Mouse (Mus musculus) erythroblast, embryonic 14.5 days (primary cell): ENCODE measurements around the gene Sdc3. TPM values are rescaled to one million over a fixed set of nuclear protein-coding genes. Genes with fewer than 3 reads are reported as not detected.
A peak's percentile ranks its signal among the peaks of the same experiment; 100 is the strongest.

Source experiments
- H3K27me3 ChIP-seq: 2 replicates; pipeline ENCODE4 v1.6.1; 2012; ENCODE audit warnings: inconsistent platforms; ENCODE audit not compliant: control insufficient read depth
- H3K36me3 ChIP-seq: 2 replicates; pipeline ENCODE4 v1.6.1; 2012; ENCODE audit warnings: mild to moderate bottlenecking, inconsistent platforms; ENCODE audit not compliant: control insufficient read depth
- H3K4me1 ChIP-seq: 2 replicates; pipeline ENCODE4 v1.6.1; 2012; ENCODE audit warnings: inconsistent platforms; ENCODE audit not compliant: control insufficient read depth
- H3K4me3 ChIP-seq: replicated peaks from 2 replicates; pipeline ENCODE3; 2012; ENCODE audit warnings: moderate library complexity, mild to moderate bottlenecking, inconsistent platforms
- H3K9me3 ChIP-seq: 2 replicates; pipeline ENCODE4 v1.6.1; 2012; ENCODE audit warnings: low read length, inconsistent platforms, mixed read lengths; ENCODE audit not compliant: control insufficient read depth
- GATA1 ChIP-seq: IDR thresholded peaks from 2 replicates; pipeline ENCODE4 v1.6.1; 2012; ENCODE audit warnings: low read length, inconsistent platforms, mixed read lengths
- TAL1 ChIP-seq: IDR thresholded peaks from 3 replicates; pipeline ENCODE4 v1.6.1; 2012; ENCODE audit warnings: low read length, inconsistent platforms, mixed read lengths
- polyA plus RNA-seq: library from polyadenylated mRNA; stranded (reverse); fragments of >175 nt; gene quantifications from 2 replicates; pipeline ENCODE4 v1.2.3, GENCODE M21; 2012

Gene Sdc3
- polyA plus RNA-seq, 1 experiment = 1.0 TPM

- H3K4me3 ChIP-seq = no peak overlapping the region
- no peaks in the 10 kb centered on the region; the same call in 1 of the 2 replicates for H3K9me3 ChIP-seq
- peaks cover under 1% of the 10 kb centered on the region; the same call in 1 of the 2 replicates for H3K4me1 ChIP-seq
- H3K27me3 ChIP-seq = peaks cover 25% of the 10 kb centered on the region
- peaks cover 12% of the 10 kb centered on the region for H3K36me3 ChIP-seq
- TF ChIP-seq TAL1 = no peak
- TF ChIP-seq GATA1 = no peak
Measured at GRCm38 (mm10) chr4:130787530-130787929, 4.8 kb upstream of the Sdc3 start.

- Histone ChIP-seq H3K4me3 (no peak overlapping the region), H3K4me1 (peaks cover 5% of the 10 kb centered on the region), H3K9me3 (no peaks in the 10 kb centered on the region; the same call in 1 of the 2 replicates), H3K36me3 (no peaks in the 10 kb centered on the region), H3K27me3 (peaks cover 50% of the 10 kb centered on the region)
- TF ChIP-seq TAL1 (no peak), GATA1 (no peak)
Measured at GRCm38 (mm10) chr4:130790180-130790579, 2.2 kb upstream of the Sdc3 start.

GRCm38 (mm10) chr4:130791811-130792375 lies 444 bp upstream of the Sdc3 start:
- Histone ChIP-seq H3K9me3 (no peaks in the 10 kb centered on the region; the same call in 1 of the 2 replicates), H3K4me1 (peaks cover 5% of the 10 kb centered on the region), H3K27me3 (peaks cover 61% of the 10 kb centered on the region), H3K36me3 (no peaks in the 10 kb centered on the region), H3K4me3 (no peak overlapping the region)
- no peak for TF ChIP-seq TAL1
- no peak for TF ChIP-seq GATA1

- peaks cover 5% of the 10 kb centered on the region for H3K4me1 ChIP-seq
- H3K9me3 ChIP-seq = no peaks in the 10 kb centered on the region; the same call in 1 of the 2 replicates
- no peak for TF ChIP-seq GATA1
- no peak for TF ChIP-seq TAL1
- peaks cover 61% of the 10 kb centered on the region for H3K27me3 ChIP-seq
- H3K4me3 ChIP-seq = peak overlapping the region; percentile 44
- no peaks in the 10 kb centered on the region for H3K36me3 ChIP-seq
Measured at GRCm38 (mm10) chr4:130793180-130793501, 804 bp downstream of the Sdc3 start.

GRCm38 (mm10) chr4:130794771-130795170 lies 2.4 kb downstream of the Sdc3 start:
- H3K27me3 ChIP-seq = peaks cover 61% of the 10 kb centered on the region
- H3K4me1 ChIP-seq = peaks cover 5% of the 10 kb centered on the region
- TF ChIP-seq TAL1 (no peak), GATA1 (no peak)
- H3K4me3 ChIP-seq = no peak overlapping the region
- no peaks in the 10 kb centered on the region; the same call in 1 of the 2 replicates for H3K9me3 ChIP-seq
- no peaks in the 10 kb centered on the region for H3K36me3 ChIP-seq

GRCm38 (mm10) chr4:130795970-130796369 lies 3.6 kb downstream of the Sdc3 start:
- peaks cover 5% of the 10 kb centered on the region for H3K4me1 ChIP-seq
- H3K36me3 ChIP-seq = no peaks in the 10 kb centered on the region
- no peak overlapping the region for H3K4me3 ChIP-seq
- TF ChIP-seq TAL1 (no peak), GATA1 (no peak)
- no peaks in the 10 kb centered on the region; the same call in 1 of the 2 replicates for H3K9me3 ChIP-seq
- peaks cover 52% of the 10 kb centered on the region for H3K27me3 ChIP-seq

- H3K36me3 ChIP-seq = no peaks in the 10 kb centered on the region
- no peaks in the 10 kb centered on the region; the same call in 1 of the 2 replicates for H3K9me3 ChIP-seq
- no peak for TF ChIP-seq TAL1
- no peak for TF ChIP-seq GATA1
- peaks cover 5% of the 10 kb centered on the region for H3K4me1 ChIP-seq
- no peak overlapping the region for H3K4me3 ChIP-seq
- peaks cover 38% of the 10 kb centered on the region for H3K27me3 ChIP-seq
Measured at GRCm38 (mm10) chr4:130797201-130798051, 5.1 kb downstream of the Sdc3 start.

GRCm38 (mm10) chr4:130798416-130798815 lies 6.1 kb downstream of the Sdc3 start:
- Histone ChIP-seq H3K9me3 (no peaks in the 10 kb centered on the region), H3K4me3 (no peak overlapping the region), H3K4me1 (no peaks in the 10 kb centered on the region), H3K36me3 (no peaks in the 10 kb centered on the region), H3K27me3 (peaks cover 28% of the 10 kb centered on the region)
- TF ChIP-seq GATA1 (no peak), TAL1 (no peak)

- Histone ChIP-seq H3K4me3 (no peak overlapping the region), H3K27me3 (peaks cover 22% of the 10 kb centered on the region), H3K36me3 (no peaks in the 10 kb centered on the region), H3K9me3 (no peaks in the 10 kb centered on the region), H3K4me1 (no peaks in the 10 kb centered on the region)
- TF ChIP-seq TAL1 (no peak), GATA1 (no peak)
Measured at GRCm38 (mm10) chr4:130799118-130799517, 6.8 kb downstream of the Sdc3 start.
